ENCODE assay signal across 19 mouse cellular contexts in genomic region chr2:132203186-132203585, GRCm38 (mm10).
"Had no signal": no experiment of that assay in that cellular context is flagged by ENCODE, and none has a peak within 500 bp of the region (broad histone marks: within the 10 kb centered on the region; RNA-seq: fewer than 3 reads in every experiment).

No protein-coding gene starts in this region.

- H3K27me3 ChIP-seq: kidney, embryonic 15.5 days; limb, embryonic 12.5 days; limb, embryonic 15.5 days; neural tube, embryonic 13.5 days had no signal

- H3K4me2 ChIP-seq: kidney, embryonic 15.5 days; limb, embryonic 12.5 days; limb, embryonic 15.5 days; liver, embryonic 11.5 days; lung, embryonic 14.5 days; midbrain, embryonic 11.5 days; neural tube, embryonic 13.5 days had no signal

- H3K4me3 ChIP-seq: kidney, embryonic 15.5 days; layer of hippocampus, adult 2 months; left cerebral cortex, adult 2 months; limb, embryonic 12.5 days; limb, embryonic 15.5 days; neural tube, embryonic 13.5 days had no signal

- H3K27ac ChIP-seq: hindbrain, postnatal 0 days; kidney, embryonic 15.5 days; layer of hippocampus, adult 2 months; left cerebral cortex, adult 2 months; limb, embryonic 12.5 days; limb, embryonic 15.5 days; liver, embryonic 14.5 days; neural tube, embryonic 13.5 days had no signal

- H3K9me3 ChIP-seq: kidney, embryonic 15.5 days; limb, embryonic 12.5 days; limb, embryonic 15.5 days; neural tube, embryonic 13.5 days had no signal

- ATAC-seq: hindbrain, postnatal 0 days; liver, postnatal 0 days had no signal

- H3K4me1 ChIP-seq: kidney, embryonic 15.5 days; limb, embryonic 12.5 days; limb, embryonic 15.5 days; neural tube, embryonic 13.5 days had no signal

- H3K9ac ChIP-seq: kidney, embryonic 15.5 days; limb, embryonic 12.5 days; limb, embryonic 15.5 days; liver, embryonic 14.5 days; liver, postnatal 0 days; lung, embryonic 14.5 days; neural tube, embryonic 13.5 days had no signal

- DNase-seq: kidney, adult 2 months; kidney, postnatal 10 days; kidney, postnatal 36 days; left cerebral cortex, postnatal 4 days; lung, embryonic 14.5 days; midbrain, embryonic 14.5 days; retina, postnatal 1 day; right cerebral cortex, postnatal 25 days had no signal

- H3K36me3 ChIP-seq: kidney, embryonic 15.5 days; limb, embryonic 12.5 days; limb, embryonic 15.5 days; neural tube, embryonic 13.5 days had no signal
